Mouse (Mus musculus): ENCODE data around the gene Tmc8.
"Not testable (repeated sequence)": the region's sequence is repeated elsewhere in the genome, so short reads cannot be mapped to it uniquely, and the experiment has no call there.

Gene Tmc8

DNA sequence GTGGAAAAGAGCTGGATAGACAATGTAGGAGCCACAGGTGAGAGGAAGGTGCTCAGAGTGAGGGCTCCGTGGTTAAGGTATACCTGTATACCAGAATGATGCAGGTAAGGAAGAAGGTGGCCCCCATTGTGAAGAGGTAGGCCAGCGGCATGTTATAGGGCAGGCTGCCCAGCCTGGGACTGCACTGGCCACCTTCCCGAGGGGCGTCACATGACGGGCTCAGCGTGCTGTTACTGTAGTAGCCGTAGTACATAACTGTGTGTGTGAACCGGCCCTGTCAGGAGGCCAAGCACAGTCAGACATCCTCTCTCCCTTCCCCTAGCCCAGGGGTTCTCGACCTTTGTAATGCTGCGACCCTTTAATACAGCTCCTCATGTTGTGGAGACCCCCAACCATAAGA is 7.0 kb upstream of the Tmc8 start:
- no peak for DNase-seq (ENCODE audit: low spot score)

DNA sequence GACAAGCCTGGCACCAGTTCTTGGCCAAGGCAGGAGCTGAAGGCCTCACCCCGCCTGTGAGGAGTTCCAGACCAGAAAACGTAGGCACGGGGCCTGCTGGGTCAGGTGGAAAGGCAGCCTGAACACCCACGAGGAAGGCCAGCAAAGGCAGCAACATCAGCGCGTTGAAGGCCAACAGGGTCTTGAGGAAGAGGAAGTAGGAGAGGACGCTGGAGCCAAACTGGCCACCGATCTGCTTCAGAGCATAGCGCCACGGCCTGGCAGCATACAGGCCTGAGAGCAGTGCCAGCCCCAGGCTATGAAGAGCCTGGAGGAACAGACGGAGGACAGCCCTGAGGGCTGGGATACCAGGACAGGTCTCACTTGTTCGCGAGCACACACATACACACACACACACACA is 6.3 kb upstream of the Tmc8 start:
- no peak for DNase-seq (ENCODE audit: low spot score)

DNA sequence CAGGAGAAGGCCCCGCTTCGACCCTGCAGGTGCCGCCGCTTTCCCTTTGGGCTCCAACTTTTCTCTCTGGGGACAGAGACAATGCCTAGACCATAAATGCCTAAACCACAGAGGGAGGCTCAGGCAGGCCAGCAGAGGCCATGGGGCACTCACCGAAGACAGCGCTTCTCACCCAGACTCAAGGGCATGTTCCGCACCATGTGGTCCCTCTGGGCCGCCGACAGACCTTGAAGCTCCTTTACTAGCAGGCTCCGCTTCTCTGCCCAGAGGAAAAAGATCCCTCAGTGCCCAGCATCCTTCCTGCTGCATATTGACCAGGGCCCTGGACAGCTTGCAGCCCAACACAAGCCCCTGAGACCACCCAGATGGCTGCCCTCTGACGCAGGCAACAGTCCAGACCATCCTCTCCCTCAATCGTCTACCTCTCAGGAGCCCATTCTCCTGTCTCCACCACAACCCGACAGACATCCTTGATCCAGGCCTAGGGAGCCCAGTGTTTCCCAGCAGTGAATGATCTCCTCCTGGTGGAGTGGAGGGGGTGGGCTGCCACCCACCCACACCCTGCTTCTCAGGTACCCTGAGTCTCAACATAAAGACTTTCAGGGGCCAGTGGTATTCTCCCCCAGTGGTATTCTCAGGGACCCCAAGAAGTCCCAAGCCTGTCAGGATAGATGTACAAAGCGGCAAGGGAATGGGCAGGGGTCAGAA is 5.6 kb upstream of the Tmc8 start:
- no peak for DNase-seq (ENCODE audit: low spot score)

DNA sequence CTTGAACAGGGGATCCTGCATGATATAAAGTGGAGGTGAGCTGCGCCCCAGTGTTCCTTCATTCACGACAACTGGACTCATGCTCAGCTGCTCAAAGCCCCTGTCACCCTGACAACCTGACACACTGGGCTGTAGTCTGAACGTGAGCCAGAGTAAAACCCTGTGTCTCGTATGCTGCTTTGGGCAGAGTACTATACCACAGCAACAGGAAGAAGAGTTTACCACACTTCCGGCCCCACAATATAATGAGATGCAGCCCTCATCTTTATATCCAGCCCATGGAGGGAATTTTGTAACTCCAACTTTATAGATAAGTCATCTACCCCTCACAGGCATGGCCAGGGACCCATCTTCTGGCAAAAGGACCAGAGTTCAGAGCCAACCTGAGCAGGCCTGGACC is 4.8 kb upstream of the Tmc8 start:
- no peak for DNase-seq (ENCODE audit: low spot score)

DNA sequence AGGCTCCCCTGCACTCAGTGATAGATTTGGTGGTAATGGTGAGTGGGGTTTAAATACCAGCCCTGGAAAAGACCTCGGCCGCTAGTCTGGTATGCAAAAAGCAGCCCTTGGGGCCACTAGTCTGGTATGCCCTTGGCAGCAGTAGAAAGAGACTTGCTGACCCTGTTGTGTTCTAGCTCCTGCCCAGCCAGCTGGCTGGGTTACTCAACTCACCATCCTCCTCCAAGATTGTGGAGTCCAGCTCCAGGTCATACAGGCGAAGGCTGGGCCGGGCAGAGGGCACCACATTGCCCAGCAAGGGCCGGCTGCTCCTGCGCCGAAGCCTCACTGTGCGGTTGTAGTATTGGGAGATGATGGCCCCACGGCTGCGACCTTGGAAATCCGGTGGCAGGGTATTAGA is 3.8 kb upstream of the Tmc8 start:
- DNase-seq (ENCODE audit: low spot score): no peak

DNA sequence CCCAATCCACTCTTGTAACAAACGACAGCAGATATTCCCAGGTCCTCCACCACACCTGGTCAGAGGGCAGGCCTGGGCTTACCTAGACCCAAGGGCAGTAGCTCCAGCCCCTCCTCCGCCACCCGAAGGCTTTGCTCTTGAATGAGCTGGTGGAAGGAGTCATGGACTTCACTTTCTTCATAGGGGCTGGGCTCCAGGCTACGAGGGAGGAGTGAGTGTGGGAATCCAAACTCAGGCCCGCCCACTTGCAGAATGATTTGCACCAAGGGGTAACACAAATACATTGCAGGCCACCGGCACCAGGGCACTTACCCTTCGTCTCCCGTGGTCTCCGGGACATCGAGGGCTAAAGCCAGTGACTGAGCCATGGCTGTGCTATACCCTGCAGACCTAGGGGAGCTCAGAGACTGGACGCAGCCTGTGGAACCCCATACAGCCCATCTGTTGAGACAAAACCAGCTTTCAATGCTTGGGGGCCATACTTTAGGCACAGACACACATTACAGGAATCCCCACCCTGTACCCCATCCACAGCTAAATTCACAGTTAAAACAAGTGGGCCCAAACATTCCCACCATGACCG is 2.9 kb upstream of the Tmc8 start:
- DNase-seq (ENCODE audit: low spot score): no peak

DNA sequence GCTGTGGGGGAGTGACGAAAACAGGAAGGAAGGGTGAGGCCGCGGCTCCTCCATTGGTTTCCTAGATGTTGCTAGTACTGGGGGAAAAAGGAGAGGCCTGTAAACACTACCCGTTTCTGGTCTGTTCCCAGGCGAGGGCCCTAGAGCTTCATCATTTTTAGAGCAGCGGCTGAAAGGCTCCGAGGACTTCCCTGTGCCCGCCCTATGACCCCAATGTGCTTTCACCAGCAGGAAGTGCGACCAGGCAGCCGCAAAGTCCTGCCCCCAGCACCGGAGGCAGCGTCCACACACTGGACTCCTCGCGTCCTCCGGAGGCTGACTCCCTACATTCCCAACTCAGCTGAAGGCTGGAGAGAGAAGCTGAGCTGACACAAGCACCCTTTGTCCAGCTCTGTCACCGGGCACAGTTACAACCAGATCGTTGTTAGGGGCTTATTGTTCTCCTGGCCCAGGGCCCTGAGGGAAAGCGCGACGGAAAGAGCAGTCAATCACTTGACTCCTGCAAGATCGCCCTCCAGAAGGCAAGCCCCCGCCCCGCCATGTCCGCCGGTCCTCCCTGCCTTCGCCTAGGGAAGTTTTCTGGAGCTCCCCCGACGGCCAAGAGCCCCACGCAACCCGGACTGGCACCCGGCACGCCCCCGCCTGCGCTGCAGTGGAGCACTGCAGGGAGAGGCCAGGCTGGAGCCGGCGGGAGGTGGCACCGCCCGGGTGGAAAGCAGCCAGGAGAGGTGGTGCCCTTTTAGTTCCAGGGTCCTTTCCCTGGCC is 2.3 kb upstream of the Tmc8 start:
- DNase-seq (ENCODE audit: low spot score): no peak

DNA sequence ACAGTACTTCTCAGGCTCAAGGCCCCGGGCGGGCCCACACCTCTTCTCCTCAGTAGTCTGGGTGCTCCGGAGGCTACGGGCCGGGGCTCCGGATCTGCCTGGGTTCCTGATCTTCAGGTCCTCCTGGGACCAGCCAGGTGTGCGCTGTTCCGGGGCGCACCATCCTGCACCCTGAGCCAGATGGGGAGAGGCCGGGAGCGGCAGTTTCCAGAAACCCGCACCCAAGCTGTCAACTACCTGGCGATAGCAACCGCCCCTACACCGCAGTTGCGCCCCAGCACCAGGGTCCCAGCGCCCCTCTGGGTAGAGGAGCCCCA is 1.7 kb upstream of the Tmc8 start:
- DNase-seq (ENCODE audit: low spot score): no peak

DNA sequence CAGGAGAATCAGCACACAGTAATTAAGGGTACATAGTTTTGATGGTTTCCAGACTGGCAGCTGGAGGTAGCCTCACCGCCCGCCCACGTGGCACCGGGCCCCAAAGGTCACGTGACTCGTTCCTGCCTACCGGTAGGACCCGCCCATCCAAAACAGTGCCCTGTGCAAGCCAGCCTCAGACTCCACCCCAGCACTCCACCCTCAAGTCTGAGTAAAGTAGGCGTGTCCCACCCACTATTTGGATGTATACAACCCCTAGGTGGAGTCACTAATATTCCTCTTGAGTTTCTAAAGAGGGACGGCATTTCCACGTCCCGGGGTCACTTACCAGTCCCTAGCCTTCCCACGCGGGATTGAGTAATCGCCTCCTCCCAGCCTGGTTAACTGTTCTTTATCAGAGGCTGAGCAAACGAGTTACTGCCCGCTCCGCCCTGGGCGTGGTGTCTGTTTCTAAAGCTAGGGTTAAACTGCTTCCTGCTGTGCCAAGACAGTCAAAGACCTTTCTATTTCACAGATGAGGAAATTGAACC is 1.2 kb upstream of the Tmc8 start:
- no peak for DNase-seq (ENCODE audit: low spot score)

DNA sequence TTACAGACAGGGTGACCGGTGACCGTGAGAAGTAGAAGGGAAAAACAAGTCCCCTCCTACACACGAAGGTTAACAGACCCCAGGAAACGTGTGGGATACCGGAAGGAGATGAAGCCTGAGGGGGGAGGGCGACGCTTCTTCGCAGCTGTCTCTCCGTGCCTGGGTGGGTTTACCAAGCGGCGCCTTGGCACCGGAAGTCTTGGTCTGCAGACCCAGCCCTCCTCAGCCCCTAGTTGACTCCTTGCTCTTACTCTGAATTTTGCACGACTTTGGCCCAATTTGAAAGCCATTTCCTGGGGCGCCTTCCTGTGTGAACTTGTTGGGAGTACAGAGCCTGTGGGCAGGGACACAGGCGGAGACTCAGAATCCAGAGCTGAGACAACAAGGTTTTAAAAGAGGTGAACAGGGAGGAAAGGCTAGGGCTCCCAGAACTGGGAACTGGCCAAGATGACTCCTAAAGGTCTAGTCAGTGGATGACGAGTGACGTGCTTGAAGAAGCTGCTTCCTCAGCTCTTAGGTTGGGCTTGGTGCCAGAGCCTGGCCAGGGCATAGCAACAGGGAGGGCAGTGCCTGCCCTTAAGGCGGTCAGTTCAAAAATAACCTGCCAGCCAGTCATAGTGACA is 566 bp upstream of the Tmc8 start:
- no peak for DNase-seq (ENCODE audit: low spot score)

DNA sequence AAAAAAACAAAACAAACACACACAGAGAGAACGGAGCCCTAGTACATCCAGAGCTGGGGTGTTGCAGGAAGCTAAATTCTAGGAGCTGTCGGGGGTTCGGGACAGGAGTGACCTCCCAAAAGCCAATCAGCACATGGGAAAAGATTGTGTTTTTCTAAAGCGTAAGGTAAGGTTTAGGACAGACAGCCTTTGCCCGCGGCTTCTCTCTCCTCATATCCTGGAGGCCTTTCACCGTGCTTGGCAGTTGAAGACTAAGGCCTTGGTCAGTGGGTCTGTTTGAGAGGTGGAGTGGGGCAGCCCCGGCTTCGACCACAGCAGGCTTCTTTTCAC is 794 bp downstream of the Tmc8 start:
- DNase-seq (ENCODE audit: low spot score): no peak

DNA sequence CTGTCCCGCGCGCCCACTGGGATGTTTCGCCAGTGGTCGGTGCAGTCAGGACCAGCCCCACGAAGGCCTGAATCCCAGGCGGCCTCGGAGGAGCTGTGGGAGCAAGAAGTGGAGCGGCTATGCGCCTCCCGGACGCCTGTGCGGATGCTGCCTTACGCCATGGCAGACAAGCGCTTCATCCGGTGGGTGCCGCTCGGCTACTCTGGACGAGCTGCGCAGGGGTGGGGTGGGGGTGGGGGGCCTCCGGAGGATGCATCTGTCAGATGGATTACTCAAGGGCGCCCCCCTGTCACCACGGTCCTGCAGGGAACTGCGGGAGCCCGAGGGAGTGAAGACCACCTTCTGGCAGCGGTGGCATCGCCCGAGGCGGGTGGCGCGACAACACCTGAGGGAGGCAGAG is 1.2 kb downstream of the Tmc8 start:
- DNase-seq (ENCODE audit: low spot score): no peak

DNA sequence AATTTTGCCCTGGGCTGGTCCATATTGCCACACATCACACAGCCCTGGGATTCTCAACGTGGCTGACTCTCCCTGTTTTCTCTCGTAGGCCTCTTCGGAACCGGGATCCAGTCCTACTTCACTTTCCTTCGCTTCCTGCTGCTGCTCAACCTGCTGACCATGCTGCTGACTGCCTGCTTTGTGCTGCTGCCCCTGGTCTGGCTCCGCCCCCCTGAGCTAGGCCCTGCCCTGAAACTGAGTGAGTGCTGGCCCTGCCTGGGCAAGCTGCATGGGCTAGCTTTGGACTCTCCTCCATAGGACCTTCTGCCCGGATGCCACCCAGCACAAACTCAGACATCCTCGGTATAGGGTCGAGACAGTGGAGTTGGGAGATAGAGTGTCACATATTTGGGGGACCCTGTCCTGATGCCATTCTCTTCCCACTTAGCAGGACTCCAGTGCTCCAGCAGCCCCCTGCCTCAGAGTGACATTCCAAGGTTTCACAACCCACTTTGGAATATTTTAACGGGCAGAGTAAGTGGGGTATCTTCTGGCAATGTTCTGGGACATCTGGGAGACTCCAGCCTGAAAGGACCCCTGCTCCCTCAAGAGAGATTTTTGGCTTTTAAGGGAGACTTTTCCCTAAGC is 1.9 kb downstream of the Tmc8 start:
- no peak for DNase-seq (ENCODE audit: low spot score)

DNA sequence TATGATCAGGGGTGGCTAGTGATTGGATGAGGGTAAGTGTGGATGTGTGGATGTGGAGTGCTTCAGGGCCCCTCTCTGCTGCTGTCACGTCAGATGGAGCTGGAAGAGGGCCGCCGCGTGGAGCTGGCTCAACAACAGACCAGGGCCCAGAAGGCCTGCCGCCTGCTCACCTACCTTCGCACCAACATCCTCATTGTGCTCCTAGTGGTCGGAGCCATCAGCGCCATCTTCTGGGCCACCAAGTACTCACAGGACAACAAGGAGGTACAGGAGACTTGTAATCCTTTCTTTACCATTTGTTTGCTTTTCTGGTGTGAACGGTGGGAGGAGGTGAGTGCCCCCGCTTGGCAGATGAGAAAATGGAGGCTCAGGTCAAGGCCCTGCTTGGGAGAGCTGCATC is 4.4 kb downstream of the Tmc8 start:
- peak; percentile 54 for DNase-seq (ENCODE audit: low spot score)

DNA sequence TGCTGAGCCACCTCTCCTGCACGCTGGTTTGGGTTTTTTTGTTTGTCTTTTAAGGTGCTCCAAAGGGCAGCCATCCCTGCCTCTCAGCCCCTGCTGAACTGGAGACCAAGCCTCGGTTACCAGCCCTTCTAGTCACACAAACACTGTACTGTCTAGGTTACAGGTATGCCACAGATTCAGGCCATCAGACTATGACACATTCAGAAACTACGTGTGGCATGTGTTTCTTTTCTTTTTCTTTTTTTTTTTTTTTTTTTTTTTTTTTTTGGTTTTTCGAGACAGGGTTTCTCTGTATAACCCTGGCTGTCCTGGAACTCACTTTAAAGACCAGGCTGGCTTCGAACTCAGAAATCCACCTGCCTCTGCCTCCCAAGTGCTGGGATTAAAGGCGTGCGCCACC is 6.6 kb downstream of the Tmc8 start:
- DNase-seq (ENCODE audit: low spot score): not testable (repeated sequence)

DNA sequence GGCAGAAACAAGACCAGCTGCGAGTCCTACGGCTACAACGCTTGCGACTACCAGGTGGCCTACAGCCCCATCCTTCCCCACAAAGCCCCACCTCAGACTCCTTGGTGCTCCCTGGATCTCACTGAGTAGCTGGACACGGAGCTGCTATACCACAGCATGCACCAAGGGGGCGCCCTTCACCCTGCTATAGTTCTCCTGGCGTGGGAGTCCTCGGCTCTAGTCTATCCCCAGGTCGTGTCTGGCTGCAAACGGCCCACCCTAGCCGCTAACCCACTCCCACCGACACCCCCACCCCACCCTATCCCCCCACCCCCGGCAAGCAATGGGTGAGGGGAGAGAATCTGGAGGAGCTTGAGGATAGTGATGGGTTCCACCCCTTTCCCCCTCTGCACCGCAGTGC is 8.4 kb downstream of the Tmc8 start:
- DNase-seq (ENCODE audit: low spot score): peak; percentile 51

DNA sequence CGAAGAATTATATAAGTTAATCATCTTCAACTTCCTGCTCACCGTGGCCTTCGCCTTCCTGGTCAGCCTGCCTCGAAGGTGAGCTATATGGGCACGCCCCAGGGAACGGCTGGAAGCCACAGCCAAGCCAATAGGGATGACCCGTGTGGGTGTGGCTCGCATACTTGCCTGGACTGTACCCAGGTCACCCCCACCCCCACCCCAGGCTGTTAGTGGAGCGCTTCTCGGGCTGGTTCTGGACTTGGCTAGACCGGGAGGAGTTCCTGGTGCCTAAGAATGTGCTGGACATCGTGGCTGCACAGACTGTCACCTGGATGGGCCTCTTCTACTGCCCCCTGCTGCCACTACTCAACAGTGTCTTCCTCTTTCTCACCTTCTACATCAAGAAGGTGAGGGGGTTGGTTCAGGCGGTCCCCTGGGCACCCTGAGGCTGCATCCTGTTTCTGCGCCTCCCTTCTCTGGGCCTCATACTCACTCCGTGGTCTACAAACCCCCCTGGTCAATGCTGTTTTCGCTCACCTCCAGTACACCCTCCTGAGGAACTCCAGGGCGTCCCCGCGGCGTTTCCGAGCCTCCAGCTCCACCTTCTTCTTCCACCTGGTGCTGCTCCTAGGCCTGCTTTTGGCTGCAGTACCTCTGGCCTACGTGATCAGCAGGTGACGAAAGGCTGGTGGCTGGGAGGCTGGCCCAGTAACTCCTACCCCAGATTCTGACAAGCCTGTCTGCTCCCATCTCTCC is 9.0 kb downstream of the Tmc8 start:
- no peak for DNase-seq (ENCODE audit: low spot score)

DNA sequence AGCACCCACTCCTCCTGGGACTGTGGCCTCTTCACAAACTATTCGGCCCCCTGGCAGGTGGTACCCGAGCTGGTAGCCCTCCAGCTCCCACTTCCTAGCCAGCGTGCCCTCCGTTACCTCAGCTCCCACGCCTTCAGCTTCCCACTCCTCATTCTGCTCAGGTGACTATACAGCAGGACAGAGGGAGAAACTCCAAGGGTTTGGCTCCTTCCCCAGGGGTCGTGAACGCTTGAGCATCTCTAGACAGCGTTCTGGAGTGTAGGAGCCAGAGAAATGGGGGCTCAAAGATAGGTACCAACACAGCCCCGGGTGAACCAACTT is 9.5 kb downstream of the Tmc8 start:
- DNase-seq (ENCODE audit: low spot score): no peak

DNA sequence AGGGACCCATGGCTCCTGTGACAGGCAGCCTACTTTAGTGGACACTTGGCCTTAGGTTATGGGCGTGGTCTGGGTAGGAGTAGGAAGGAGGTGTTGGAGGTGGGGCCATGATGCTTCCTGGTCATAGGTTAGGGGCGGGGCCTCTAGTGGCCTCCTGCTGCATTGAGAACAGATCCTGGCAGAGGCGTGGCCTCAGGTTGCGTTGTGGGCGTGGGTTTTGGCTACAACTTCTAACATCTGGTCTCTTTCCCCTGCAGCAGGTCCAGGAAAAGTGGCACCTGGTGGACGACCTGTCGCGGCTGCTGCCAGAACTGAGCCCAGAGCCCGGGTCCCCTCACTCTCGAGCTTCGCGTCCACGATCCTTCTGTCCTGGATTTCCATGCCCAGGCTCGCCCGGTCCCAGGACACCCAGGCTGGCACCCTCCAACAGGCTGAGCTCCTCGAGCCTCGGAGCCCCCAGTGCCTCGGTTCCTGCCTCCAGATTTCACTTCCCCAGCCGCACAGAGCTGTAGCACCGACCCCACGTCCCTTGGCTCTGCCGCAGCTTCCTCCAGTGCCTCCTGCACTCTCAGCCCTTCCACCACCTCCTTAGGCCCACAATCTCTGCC is 10.5 kb downstream of the Tmc8 start:
- no peak for DNase-seq (ENCODE audit: low spot score)

DNA sequence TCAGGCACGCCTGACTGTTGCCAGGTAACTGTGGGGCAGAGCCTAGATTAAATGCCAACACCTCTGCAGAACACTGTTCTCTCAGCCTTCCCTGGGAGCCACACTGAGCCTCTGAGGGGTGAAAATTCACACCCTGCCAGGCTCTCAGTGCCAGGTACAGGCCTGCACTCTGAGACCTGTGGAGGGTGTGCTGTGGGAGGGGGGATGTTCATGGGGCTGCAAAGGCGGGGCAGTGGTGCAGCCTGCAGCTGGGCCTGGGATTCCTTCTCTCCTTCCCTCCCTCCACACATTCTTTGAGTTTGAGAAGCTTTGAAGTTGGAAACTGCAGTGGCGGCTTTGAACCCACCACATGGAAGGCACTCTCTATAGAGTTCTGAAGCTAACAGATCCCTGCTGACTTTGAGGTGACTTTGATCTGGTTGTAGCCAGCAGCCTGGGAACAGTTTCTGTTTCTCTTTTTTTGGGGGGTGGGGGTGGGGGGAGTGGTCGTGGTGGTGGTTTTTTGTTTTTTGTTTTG is 12.2 kb downstream of the Tmc8 start:
- DNase-seq (ENCODE audit: low spot score): no peak

DNA sequence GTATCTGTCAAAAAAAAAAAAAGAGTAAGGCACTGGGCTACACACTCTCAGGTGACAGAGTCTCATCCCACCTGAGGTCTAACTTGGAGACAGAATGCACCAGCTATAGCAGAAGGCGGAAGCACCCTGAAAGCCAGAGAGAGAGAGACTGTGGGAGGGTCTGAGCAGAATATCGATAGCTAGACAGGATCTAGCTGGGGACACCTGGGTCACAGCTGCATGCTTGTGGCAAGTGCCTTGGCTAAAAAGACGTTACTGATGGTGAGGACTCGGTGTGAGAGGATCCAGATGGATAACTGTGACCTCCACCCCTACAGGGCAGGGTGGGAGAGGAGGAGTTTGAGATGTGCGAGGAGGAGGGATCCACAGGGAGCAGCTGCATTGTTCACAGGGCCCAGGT is 15.1 kb downstream of the Tmc8 start:
- DNase-seq (ENCODE audit: low spot score): no peak

Data from layer of hippocampus, adult 9-10 months (tissue).